Mouse (Mus musculus) urinary bladder, adult 18-20 months (tissue): ENCODE measurements around the gene Ift43.

Experiments used
- DNase-seq, 2 experiments: peaks; one replicate each; pipeline ENCODE4 v3.0.0; 2022; ENCODE audit warnings: low spot score in 2 of 2, mixed read lengths in 2 of 2

The Ift43 gene

GRCm38 (mm10) chr12:86129005-86129404 is 46.7 kb downstream of the Ift43 start:
- no peak for DNase-seq

DNA sequence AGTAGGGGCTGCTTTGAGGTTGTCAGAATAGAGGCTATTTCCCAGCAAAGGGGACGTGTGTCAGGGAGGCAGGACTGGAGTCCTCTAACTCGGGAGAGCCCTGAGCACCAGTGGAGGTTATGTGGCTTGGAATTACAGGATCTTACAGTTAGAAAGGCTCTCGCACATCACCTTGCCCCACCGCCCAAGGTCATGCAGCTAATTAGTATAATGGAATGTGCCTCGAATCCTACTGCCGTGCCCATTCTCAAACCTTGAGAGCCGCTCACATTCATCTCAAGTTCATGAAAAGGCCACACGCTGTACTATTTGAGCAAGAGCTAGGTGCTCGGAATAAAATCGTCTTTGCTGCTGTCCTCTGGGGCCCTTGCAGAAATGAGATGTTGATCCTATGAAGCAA is 47.4 kb downstream of the Ift43 start:
- DNase-seq, result no peak

DNA sequence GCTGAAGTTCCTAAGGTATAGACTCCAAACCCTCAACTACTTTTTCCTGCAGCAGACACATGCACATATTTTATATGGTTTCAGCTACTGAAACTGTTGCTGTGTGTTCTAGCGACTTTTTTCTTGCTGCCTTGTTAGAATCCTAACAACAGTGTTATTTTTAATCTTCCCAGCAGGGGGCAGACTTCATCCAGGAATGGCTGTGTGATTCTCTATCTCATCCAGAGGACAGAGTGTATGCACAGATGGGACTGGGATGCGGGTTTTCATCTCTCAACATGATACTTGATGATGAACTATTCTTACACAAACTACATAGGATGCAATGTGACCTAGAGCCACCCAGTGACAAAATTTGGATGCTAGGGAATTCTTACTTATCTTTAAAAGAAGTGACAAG is 50.5 kb downstream of the Ift43 start:
- no peak for DNase-seq

DNA sequence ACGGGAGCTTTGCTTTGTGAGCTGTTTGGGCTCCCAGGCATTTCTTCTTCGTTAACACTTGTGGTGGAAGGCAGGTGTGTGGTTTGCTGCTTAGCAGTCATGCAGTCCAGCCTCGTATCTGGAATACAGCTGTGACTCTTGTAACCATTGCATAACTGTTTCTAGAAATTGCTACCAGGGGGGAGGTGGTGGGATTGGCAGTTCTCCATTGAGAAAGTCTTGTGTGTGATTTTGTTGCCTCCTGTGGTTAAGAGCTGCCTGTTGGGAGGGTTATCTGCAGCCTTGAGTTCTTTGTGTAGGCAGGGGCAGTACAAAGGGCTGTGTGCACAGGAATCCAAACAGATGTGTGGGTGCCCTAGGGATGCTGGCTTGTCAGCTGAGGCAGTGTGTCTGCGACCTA is 53.4 kb downstream of the Ift43 start:
- no peak for DNase-seq

- no peak for DNase-seq
These were observed 56.4 kb downstream of the Ift43 start for GRCm38 (mm10) chr12:86138696-86139095.

DNA sequence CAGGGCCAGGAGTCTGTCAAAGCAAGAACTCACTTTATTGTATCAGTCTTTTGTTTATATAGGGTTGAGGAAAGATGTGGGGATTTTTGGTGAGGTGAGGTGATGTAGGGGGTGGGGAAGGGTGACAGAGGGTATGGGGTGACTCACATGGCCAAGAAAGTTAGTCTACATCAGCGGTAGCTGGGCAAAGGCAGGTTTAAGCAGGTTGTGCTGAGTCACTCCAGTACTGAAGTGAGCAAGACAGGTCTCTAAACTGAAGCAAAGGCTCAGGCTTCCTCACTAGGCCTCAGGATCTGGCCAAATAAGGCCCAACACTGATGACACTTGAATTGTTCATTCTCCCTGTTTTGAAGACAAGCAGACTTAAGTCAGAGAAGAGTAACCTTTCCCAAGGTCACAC is 60.0 kb downstream of the Ift43 start:
- DNase-seq, result peak in 1 of 2 experiments; percentile 57

DNA sequence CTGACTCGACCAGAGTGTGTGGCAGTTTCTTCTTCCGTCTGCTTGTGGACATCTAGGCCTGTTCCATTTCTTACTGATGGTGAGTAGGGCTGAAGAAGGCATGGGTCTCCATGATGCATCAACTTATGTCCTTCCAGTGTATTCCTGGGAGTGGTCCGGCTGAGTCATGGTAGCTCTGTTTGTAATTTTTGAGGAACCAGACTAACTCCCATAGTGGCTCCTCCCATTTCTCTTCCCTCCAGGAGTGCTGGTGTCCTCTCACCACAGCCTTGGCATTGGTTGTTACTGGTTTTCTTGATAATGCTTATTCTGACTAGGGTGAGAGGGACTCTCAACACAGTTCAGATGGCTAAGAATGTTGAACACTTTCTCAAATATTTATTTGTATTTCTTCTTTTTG is 63.9 kb downstream of the Ift43 start:
- no peak for DNase-seq

DNA sequence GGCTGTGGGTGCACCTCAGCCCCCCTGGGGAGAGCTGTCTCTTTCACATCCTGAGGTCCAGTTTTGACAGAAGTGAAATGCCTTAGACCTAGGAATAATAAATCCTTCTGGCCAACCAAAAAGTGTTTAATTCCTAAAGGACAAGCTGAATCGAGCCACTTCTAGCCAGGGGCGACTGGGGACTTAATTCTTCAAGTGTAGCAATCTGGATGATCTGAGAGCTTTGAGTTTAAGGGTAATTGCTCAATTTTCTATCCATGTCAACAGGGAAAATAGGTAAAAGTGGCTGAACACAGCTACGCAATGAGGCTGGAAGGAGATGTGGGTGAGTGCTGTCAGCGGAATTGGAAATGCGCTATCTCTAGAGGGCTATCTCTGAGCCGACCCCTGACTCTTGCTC is 65.9 kb downstream of the Ift43 start:
- no peak for DNase-seq

GRCm38 (mm10) chr12:86149087-86149486 is 66.7 kb downstream of the Ift43 start:
- DNase-seq, result no peak

GRCm38 (mm10) chr12:86151941-86152340 is 69.6 kb downstream of the Ift43 start:
- no peak for DNase-seq

DNA sequence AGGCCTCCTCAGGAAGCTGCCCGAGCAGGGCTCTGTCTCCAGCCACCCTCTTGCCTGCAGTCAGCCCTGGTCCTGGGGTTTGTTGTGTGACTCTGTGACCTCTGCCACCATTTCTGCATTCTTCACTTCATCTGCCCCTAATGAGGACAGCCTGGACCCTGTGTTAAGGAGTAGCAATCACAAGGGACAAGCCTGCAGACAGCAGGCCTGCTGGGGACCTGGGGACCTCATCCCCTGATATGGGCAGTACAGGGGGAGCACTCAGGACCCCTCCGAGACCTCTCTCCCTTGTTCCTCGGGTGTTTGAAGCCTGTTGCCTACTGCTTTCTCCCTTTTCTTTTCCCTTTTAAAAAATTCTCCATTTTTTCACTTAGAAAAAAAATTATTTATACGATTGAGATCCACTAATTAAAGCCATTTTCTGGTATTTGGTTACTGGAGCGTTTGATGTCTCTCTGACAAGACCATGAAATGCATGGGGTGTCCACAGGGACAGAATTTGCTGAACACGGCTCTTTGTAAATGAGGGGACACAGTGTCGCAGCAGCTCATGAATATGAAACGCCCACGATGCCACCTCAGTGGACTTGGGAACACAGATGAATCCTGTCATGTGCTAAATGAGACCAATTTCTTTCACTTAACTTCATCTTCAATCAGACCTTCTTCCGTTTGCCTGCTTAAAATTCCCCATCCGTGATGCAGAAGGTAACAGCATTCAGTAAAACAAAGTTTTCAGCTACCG is 71.0 kb downstream of the Ift43 start:
- DNase-seq, result no peak

DNA sequence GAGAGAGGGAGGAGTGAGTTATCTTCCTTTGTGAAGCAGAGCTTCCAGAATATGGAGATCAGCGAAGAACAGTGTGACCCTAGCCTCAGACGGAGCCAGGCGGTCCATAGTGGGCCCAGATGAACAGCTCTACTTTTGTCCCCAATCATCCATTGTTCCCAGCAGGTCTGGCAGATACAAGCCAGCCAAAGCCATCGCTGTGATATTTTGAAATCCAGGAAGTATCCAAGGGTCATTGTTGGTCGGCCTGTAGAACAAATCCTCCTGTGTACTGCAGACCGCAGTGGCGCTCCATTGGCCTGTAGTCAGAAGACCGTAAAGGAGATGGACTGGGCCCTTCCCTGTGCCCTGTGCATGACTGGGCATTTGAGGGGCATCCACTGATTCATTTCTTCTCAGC is 72.8 kb downstream of the Ift43 start:
- no peak for DNase-seq

DNA sequence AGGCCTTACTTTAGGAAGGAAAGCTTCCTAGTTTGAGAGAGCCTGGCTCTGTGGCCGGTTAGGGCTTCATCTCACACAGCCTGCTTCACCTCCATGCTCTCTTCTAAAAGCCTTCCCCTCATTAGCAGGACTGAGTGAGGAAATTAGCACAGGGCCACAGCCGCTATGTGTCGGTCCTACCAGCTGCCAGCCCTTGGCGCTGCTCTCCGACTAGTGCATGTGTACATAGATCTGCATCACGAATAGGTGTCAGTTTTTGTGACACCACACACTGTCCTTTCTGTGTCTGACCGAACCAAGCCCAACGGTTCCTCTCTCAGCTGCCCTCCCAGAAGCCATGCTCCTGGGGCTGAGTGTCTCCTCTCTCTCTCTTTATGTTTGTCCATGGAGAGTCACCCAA is 74.8 kb downstream of the Ift43 start:
- no peak for DNase-seq

DNA sequence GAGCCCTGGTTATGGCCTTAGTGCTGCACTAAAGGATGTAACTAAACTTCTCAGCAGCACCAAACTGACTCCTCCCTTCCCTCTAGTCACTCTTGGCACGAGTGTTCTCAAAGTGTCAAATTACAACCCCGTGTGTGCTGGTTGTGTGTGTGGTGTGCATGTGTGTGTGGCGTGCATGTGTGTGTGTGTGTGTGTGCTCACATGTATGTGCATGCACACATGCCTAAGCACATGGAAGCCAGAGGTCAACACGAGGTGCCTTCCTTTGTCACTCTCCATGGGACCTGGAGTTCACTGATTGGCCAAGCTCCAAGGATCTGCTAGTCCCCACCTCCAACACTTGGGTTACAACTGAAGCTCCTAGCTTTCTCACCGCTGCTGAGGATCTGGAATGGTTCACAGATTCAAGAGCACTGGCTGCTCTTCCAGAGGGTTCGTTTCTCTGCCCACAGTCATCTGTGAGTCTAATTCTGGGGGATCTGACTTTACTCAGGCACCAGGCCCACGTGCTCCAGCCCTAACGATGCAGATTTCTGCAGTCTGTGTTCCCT is 75.6 kb downstream of the Ift43 start:
- DNase-seq, result no peak

- no peak for DNase-seq
These were observed 76.5 kb downstream of the Ift43 start for GRCm38 (mm10) chr12:86158689-86159483.

GRCm38 (mm10) chr12:86161436-86161835 is 79.1 kb downstream of the Ift43 start:
- no peak for DNase-seq

GRCm38 (mm10) chr12:86161942-86162341 is 79.6 kb downstream of the Ift43 start:
- DNase-seq, result no peak

DNA sequence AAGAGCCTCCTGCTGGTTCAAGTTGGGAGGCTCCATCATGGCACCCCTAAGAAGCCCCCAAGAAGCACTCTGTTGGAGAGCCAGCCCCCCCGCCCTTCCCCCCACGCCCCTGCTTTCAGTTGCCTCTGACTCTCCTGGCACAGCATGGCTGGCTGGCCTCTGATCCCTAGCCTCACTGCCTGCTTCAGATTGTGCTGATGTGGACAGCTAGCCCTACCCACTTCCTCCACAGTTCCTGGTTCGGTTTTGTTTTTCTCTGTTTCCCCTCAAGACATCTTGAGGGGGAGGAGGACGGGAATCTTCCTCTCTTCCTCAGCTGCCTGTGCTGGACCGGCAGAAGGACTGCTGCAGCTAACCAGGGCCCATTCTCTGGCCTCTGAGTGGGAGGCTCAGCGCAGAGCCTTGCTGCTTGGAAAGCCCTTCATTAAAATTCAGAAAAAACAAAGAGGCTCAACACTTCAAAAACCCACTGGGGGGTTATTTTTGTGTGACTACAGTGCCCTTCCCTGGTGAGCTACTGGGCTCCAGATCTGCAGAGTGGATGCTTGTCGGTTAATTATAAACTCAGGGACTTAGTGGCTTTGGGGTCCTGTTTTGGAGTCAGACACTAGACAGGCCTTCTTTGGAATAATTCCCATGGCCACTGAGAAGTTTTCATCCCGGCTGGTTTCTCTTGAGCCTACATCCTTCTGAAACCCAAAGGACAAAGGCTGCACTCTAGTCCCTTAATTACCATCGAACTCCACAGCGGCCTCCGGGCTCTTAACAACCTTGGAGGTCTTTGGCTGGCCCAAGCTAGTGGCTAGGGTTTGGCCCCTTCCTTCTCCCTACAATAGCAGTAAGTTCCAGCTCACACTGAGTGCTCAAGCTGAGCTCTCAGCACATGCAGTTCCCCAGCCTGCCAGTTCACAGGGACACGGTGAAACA is 80.8 kb downstream of the Ift43 start:
- no peak for DNase-seq

- DNase-seq, result no peak
These were observed 83.9 kb downstream of the Ift43 start for GRCm38 (mm10) chr12:86166244-86166643.

DNA sequence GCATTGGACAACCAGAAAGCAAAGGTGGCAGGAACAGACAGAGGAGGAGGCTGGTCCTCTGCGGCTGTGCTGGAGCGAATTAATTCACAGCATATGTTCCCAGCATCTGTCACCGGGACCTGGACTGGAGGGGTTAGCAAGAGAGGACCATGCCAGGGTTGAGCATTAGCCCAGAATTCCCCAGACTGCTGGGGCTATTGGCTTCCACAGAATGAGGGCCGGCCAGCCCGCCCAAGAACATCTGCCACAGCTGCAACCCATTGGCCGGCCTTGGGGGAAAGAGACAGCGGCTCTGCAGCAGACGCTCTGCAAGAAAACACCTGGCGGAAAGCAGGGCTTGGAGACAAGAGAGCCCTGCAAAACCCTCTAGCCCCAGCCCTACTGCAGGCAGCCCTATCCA is 84.7 kb downstream of the Ift43 start:
- DNase-seq, result peak in 1 of 2 experiments; percentile 13

DNA sequence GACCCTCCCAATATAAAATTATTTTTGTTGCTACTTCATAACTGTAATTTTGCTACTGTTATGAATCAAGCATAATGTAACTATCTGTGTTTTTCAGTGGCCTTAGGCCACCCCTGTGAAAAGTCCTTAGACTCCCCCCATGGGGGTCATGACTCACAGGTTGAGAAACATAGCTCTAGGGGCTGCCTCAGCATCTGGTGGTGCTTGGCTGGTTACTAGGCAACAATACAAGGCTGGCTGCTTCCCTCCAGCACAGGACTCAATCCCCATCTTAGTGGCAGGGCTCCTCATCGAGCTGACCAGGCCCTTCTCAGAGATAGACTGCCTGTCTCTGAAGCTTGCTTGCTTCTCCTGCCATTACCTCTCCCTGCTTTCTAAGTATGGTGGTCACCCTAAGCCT is 86.4 kb downstream of the Ift43 start:
- no peak for DNase-seq

DNA sequence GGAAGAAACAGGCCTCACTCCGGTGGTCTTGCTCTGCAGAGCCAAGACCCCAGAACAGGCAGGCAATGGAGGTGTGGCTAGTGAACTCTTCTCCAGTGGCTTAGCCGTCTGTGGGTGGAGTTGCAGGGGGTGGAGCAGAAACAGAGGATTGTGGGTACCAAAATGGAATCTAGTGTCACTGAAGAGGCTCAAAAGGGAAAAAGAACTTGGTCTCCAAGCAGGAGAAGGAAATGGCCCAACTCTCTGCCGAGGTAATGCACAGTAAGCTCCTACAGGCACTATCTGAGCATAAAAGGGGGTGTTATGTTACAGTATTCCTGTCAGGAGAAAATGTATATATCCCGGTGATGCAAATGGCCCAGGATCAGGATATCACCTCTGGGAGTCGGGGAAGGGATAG is 86.9 kb downstream of the Ift43 start:
- DNase-seq, result no peak
